Mouse (Mus musculus) E14TG2a.4 (cell line): Measurements from ENCODE around the gene Dna2.

ENCODE experiments used
- CTCF ChIP-seq: conservative IDR thresholded peaks from 2 replicates; pipeline ENCODE4 v1.5.1; 2014; ENCODE audit warnings: low read length
- POU5F1 ChIP-seq: IDR thresholded peaks from 2 replicates; pipeline ENCODE4 v1.6.1; 2014; ENCODE audit warnings: low read length, borderline replicate concordance

GRCm38 (mm10) chr10:63000584-63000983 lies 53.8 kb downstream of the Dna2 start:
- TF ChIP-seq CTCF = no peak
- no peak for TF ChIP-seq POU5F1
